Mouse (Mus musculus) urinary bladder, adult 2 months (tissue): Measurements from ENCODE around the gene Phf23. TPM values are rescaled to one million over a fixed set of nuclear protein-coding genes. Genes with fewer than 3 reads are reported as not detected.

Experiments used
- DNase-seq: peaks from one replicate; pipeline ENCODE4 v3.0.0; 2022; ENCODE audit warnings: low spot score
- polyA plus RNA-seq: library from polyadenylated mRNA; depleted of rRNA; stranded (reverse); fragments of >200 nt; gene quantifications from 2 replicates; pipeline ENCODE4 v1.2.3, GENCODE M21; 2012

The Phf23 gene
- polyA plus RNA-seq, 1 experiment = 35.8 TPM

DNA sequence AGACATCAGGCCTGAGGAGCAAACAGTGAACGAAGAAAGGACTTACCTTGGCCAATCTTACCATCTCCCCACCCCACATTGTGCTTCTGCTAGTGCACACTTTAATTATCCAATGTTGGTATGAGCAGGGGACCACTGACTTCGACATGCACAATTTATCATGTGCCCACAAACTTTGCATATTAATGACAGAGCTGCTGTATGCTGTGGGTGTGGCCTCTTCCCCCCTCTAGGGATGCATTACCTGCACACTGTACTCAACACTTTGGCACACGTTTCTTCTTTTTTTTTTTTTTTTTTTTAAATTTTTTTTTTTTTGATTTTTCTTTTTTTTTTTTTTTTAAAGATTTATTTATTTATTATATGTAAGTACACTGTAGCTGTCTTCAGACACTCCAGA lies 24.8 kb upstream of the Phf23 start:
- DNase-seq = no peak

DNA sequence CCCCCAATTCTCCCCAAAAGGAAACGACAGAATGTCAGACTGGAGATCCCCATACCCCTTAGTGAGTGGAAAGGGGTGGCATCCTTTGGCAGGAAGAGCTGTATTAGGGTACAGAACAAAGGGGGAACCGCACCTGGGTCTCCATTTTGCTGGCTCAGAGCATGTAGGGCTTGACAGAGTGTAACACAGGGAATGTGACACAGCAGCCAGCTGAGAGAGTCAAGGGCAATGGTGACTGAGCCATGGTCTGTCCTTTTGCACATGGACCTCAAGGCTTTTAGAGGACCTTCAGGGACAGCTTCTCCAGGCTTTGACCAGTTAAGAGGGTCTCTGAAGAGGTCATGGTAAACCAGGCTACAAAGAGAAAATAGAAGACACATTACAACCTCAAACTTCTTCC lies 20.7 kb upstream of the Phf23 start:
- DNase-seq = no peak

DNA sequence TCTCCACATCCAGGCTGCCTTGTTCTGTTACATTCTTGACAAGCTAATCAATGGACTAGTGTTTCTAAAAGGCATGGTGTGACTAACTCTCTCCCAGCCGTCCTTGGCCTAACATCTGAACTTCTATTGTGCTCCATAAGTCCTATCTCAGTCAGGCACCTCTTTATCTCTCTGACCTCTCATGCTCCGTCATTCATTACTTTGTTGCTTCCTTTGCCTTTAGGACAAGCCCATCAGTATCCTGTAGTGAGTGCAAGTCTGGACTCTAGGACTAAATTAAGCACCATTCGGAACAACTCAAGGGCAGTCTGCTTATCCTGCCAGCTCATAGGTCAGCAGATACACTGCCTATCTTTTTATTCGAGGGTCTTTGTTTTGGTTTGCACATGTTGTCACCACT lies 19.3 kb upstream of the Phf23 start:
- DNase-seq = no peak

DNA sequence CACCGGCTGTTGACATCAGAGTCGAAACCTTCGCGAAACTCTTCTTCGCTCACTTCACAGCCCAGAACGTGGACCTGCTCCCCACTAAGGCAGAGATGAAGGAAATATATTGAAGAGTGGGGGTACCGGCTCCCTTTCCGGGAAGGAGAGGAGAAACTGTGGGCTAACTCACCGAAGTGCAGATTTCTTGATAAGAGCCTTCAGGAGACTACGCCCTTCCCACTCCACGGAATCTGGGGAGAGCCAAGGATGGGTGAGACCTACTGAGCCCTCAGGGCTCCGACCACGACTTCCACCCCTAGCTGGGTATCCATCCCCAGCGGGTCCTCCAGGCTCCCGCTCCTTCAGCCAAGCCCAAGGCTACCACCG lies 15.8 kb upstream of the Phf23 start:
- DNase-seq = no peak

DNA sequence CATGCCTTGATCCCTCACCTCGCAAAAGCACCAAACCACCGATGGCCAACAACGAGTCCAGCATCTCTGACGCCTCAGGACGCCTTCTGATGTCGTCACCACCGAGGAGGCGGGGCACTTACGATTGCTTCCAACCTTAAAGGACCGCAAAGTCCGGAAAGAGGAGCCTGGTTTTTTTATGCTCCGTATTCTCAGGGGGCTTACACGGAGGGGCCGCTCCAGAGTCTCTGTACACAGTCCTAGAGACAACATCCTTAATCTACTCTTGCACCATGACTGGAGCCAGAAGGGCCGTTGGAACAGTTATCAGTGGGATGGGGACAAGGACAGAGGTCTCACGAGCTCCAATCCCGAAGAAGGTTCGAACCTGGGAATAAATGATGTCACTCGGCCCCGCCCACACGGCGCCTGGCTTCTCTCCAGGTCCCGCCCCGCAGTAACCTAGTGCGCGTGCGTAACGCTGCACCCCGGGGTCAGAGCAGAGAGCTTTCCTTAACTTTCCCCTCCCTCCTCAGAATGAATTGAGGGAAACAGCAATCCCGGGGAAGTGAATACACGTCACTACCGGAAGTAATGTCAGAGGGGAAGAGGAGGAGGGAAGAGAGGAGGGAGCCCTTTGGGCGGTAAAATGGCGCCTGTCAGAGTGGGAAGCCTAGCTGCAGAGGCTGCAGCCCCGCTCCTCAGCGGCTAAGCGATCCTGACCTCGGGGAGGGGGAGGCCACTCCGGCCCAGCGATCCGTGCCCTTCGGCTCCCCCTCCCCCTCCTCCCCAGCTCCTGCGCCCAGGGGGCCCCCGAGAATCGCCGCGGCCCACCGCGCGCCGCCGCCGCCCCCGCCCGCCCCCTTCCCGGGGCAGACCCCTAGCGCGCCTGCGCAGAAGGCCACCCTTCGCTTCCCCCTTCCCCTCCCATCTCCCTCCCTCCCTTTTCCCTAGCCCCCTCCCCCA lies 15.1 kb upstream of the Phf23 start:
- peak; percentile 94 for DNase-seq

DNA sequence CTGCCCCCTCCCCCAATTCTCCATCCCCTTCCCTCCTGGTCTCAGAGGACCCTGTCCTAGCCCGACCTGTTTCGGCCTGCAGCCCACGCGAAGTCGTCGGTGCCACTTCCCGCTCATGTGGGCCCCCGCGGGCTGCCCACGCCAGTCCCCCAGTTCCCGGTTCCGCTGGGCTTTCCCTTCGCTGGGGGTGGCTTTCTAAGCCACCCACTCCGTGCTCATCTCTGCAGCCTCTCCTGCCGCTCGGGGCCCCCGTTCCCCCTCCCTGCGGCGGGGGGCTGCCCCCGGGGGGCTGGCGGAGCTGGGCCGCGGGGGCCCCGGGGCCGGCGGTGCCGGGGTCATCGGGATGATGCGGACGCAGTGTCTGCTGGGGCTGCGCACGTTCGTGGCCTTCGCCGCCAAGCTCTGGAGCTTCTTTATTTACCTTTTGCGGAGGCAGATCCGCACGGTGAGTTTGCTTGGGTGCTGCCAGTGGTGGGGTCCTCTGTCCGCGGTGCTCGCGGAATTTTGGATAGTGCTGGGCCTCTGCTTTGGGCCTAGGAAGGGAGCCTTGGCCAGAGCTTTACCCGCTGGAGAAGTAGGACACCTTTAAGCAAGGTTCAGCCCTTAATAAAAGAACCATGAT lies 14.3 kb upstream of the Phf23 start, which contains the start of gene Ctdnep1:
TSS of gene Ctdnep1 (plus strand) at position 16 of the 622 bp plus-strand sequence.
- no peak for DNase-seq

DNA sequence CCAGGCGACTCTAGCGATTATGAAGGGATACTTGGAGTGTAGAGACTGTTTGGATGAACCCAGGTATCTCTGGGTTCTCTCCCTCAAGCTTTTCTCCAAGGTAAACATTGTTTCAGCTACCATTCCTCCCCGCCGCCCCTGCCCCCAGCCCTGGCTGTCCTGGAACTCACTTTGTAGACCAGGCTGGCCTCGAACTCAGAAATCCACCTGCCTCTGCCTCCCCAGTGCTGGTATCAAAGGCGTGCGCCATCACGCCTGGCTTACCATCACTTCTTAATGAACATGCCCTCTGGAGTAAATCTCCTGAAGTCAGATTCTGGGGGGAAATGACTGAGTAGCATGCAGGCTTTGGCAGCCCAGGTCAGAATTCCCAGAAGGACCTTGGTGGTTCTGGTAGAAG lies 13.4 kb upstream of the Phf23 start, which contains the start of gene Elp5:
TSS of gene Elp5 (minus strand) at position 293 of the 400 bp plus-strand sequence.
- DNase-seq = no peak

DNA sequence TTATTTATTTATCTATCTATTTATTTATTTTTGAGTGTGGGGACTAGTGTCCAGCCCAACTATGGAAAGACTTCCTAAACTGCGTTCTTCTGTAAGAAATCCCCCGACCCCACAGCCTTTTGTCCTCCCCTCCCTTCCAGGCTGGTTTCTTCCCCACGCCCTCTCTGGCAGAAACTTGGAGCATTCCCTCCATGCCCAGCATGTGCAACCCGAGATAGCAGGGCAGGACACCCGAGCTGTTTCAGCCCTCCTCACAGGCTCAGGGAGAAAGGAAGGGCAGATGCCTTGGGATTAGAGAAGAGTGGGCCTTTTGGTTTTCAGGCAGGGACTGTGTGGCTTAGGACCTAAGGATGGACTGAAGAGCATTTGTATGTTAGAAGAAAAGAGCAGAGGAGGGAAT lies 12.7 kb upstream of the Phf23 start:
- DNase-seq = no peak

DNA sequence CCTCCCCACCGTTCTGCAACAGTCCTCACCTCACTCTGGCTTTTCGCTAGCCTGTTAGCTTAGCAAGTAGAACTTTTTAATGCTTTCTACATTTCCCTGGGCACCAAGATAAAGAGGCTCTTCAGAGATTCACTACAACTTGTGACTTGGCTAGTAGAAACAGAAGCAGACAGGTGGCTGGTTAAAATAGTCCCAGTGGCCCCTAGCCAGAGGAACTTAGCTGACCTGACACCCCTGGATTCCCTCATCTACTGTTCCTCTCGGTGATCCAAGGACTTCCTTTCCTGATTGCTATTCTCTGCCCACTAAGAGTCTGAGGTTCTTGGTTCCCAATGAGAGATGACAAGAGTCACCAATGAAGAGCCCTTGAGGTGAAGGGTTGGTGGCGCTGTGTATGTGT lies 12.2 kb upstream of the Phf23 start:
- no peak for DNase-seq

DNA sequence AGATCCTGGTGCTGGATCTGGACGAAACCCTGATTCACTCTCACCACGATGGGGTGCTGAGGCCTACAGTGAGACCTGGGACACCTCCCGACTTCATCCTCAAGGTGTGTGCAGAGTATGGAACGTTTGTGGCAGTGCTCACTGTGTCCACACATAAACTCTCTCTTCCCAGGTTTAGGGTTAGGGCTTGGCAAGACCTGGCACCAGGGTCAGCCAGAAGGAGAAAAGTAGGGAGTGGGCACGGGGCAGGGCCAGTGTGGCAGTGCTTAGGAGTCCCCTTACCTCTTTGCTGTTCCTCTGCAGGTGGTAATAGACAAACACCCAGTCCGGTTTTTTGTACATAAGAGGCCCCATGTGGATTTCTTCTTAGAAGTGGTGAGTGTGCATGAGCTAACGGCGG lies 11.1 kb upstream of the Phf23 start:
- DNase-seq = no peak

DNA sequence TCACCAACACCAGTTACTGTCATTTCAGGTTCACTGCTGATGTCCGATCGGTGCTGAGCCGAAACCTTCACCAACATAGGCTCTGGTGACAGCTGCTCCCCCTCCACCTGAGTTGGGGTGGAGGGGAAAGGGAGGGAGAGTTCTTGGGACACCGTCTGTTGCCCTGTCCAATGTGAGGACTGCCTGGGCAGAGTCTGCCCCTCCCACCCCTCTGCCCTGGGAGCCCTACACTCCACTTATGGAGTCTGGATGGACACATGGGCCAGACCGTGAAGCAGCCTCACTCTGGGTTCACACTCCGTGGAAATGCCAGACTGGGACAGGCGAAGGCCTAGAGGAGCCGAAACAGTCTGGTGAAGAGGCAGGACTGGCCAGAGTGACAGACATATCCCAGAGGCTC lies 5.6 kb upstream of the Phf23 start:
- DNase-seq = no peak

DNA sequence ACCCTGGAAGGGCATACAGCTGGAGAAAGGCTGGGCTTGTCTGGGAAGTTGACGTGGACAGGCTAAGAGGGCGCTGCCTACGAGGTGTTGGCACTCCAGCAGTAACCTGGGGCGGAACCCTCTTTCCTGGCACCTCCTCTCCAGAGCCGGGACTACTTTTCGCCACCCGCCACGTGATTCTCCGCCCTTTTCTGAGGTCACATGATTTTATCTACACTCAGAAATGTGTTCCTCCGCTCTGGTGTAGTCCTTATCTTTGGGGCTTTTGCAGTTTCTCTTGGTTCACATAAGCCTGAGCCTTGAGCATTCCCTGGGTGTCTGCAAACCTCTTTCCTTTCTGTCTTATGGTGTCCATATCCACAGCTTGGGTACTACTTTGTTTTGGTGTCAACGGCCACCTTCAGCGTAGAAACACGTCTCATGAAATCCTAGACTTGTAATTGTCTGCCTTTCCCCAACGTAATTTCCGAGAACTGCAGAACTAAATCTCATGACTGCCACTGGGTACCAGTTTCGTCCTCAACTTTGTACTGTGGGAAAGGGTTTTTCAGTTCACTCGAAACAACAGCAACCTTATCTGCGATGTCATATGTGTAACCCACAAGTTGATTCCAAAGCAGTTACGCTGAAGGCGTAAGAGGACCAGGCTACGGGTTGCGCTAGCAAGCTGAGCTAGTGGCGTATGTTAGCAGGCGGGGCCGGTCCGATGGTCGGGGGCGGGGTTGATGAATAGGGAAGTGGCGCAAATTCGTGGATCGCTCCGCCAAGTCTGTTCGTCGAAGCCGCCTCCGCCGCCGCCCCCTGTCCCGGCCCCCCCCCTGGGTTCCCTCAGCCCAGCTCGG lies 4.5 kb upstream of the Phf23 start, which contains the start of gene Gabarap:
TSS of gene Gabarap (plus strand) at position 294 of the 842 bp plus-strand sequence.
- peak; percentile 87 for DNase-seq

DNA sequence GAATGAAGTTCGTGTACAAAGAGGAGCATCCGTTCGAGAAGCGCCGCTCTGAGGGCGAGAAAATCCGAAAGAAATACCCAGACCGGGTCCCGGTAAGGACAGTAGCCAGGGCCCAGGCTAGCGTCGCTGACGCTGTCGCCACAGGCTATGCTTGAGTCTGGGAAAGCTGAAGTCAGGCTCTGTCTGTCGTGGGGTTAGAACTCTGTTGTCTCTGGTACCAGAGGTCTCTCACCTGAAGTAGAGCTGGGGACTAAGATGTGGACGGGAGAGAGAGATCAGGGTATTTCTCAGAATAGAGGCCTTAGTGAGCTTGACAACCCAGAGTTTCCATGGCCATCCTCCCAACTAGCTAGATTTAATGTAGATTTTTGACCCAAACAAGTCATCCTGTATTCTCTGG lies 3.9 kb upstream of the Phf23 start:
- DNase-seq = no peak

DNA sequence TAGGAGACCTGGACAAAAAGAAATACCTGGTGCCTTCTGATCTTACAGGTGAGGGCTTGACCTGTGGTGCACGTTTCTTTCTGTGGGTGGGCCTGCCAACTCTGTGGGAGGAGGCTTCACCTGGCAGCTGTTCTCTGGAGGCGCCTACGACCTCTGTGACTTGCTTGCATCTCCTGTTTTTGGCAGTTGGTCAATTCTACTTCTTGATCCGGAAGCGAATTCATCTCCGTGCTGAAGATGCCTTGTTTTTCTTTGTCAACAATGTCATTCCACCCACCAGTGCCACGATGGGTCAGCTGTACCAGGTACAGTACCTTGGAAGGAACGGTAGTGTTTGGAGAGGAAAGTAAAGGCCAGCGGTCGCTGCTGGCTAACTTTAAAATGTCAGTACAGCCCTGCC lies 3.2 kb upstream of the Phf23 start:
- DNase-seq = no peak

DNA sequence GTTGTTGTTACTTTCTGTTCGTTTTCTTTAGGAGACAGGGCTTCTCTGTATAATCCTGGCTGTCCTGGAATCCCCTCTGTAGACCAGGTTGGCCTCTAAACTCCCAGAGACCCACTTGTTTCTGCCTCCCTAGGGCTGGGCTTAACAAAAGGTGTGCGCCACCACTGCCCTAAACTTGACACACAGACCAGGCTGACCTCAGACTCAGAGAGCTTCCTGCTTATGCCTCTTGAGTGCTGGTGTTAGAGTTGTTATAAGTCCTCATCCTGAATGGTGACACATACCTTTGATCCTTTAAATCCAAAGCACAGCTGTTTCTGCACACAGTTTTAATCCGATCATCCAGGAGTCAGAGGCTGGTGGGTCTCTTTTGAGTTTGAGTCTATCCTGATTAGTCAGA lies 2.6 kb upstream of the Phf23 start:
- DNase-seq = no peak

DNA sequence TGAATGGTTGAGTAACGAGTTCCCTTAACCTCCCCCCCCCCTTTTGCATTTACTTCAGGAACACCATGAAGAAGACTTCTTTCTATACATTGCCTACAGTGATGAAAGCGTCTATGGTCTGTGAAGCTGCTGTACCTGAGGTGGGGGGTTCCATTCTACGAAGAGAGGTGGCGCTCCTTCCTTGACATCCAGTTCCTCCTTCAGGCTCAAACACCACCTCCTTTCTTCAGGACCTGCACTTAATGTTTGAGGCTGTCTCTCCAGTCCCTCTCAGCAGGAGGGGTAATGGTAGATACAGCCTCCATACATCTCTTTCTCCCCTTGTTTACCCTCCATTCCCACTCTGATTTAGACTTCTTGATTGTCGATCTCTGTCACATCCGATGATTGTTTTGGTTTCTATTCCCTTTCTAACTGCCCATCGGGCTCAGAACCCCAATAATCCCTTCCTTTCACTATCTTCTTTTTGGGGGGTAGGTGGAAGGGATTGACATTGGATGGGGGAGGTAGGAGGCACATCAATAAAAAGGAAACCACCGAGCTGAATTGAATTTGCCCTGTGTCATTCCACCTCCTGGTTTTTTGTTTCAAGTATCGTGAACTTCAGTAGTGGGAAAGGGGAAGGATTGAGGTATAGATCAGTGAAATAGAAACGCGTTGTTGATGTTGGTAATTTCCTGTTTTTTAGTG lies 1.0 kb upstream of the Phf23 start:
- DNase-seq = no peak

DNA sequence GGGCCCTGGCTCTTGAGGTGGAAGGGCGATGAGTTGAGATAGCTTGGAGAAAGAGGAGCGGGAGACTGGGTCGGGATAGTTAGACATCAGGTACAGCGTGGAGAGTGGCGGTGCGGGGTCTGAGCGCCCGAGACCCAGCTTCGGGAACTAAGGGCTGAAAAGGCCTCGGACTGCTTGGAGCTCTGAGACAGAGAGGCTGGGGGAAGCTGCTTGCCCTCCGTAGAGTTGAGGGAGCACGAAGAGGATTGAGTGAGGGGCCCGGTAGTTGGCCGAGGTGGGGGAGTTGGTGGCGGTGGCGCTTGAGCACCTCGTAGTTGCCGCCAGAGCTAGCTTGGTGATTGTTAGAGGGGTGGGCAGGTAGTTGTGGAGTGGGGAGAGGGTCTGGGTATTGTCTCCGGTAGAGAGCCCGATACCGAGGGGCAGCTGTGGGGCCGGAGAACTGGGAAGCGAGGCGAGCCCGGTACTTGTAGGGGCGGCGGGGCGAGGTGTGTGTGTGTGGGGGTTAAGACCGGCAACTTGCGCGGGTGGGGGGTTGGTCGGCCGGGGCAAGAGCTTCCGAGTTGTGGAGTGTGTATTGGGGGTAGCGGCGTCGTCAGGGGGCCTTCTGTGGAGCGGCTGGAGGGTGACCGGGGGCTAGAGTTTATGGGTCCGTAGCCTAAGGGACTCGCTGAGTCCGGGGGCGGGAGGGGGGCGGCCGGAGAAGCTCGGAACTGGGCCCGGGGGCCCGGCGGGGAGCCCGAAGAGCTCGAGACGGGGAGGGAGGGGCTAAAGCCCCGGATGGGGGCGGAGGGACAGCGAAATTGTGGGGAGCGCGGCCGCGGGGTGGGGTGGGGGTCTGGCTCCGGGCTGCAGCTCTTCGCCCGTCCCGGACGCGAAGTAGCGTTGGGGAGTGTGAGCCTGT lies 834 bp downstream of the Phf23 start:
- no peak for DNase-seq

DNA sequence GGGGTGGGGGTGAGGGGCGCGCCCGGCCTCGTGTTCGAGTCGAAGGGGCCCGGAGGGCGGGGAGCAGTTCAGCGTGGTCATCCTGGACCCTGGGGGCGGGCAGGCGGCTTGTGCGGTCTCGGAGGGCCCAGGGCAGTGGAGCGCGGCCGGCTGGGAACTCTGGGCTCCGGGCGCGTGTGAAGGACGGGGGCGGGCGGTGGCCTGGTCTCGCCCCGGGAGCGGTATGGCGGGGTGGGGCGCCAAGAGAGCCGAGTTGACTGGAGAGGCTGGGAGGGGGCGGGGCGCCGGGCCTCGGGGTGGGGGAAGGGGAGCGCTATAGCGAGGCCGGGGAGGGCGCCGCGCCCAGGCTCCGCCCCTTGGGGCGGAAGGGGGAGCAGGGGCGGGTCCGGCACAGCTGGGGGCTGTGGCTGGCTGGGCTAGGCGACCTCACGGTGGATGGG lies 1.5 kb downstream of the Phf23 start:
- DNase-seq = peak; percentile 91

DNA sequence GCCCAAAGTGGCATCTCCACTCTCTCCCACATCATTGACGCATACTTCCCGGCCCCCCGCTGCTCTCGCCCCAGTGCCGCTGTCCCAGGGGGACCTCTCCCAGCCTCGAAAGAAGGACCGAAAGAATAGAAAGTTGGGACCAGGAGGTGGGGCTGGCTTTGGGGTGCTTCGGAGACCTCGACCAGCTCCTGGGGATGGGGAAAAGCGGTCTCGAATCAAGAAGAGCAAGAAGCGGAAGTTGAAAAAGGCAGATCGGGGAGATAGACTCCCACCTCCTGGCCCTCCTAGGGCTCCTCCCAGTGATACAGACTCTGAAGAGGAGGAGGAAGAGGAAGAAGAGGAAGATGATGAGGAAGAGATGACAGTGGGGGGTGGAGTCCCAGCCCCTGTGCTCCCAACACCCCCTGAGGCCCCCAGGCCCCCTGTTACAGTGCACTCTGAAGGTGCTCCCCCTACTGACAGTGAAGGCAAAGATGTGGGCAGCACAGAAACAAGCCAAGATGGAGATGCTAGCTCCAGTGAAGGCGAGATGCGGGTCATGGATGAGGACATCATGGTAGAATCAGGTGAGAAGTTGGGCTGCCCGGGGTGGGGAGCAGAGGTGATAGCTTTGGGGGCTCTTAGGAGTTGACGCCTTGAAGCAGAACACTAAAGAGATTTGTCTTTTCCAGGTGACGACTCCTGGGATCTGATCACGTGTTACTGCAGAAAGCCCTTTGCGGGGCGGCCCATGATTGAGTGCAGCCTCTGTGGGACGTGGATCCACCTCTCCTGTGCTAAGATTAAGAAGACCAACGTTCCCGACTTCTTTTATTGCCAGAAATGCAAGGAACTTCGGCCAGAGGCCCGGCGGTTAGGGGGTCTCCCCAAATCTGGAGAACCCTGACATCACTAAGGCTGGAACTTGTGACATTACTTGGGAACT lies 3.3 kb downstream of the Phf23 start:
- DNase-seq = no peak
